Comparison of ENCODE assay signal across 31 mouse cellular contexts in genomic region chr14:57135265-57135664, GRCm38 (mm10). TPM values are rescaled to one million over a fixed set of nuclear protein-coding genes. Genes with fewer than 3 reads are reported as not detected.
"Had no signal": no experiment of that assay in that cellular context is flagged by ENCODE, and none has a peak within 500 bp of the region (broad histone marks: within the 10 kb centered on the region; RNA-seq: fewer than 3 reads in every experiment).

No protein-coding gene starts in this region.

- H3K9ac ChIP-seq: forebrain, postnatal 0 days; heart, embryonic 13.5 days; heart, embryonic 15.5 days; hindbrain, embryonic 13.5 days; hindbrain, embryonic 15.5 days; limb, embryonic 13.5 days; limb, embryonic 15.5 days had no signal

- H3K4me2 ChIP-seq: heart, embryonic 11.5 days; heart, embryonic 13.5 days; heart, embryonic 15.5 days; hindbrain, embryonic 13.5 days; hindbrain, embryonic 15.5 days; limb, embryonic 13.5 days; limb, embryonic 15.5 days had no signal

- H3K27ac ChIP-seq: heart, adult 2 months; heart, embryonic 13.5 days; heart, embryonic 15.5 days; hindbrain, embryonic 13.5 days; hindbrain, embryonic 15.5 days; hindbrain, postnatal 0 days; limb, embryonic 13.5 days; limb, embryonic 15.5 days had no signal

- H3K4me3 ChIP-seq: heart, adult 2 months; heart, embryonic 13.5 days; heart, embryonic 15.5 days; hindbrain, embryonic 13.5 days; hindbrain, embryonic 15.5 days; limb, embryonic 13.5 days; limb, embryonic 15.5 days had no signal

- H3K36me3 ChIP-seq: heart, embryonic 13.5 days; heart, embryonic 15.5 days; hindbrain, embryonic 13.5 days; hindbrain, embryonic 15.5 days; limb, embryonic 13.5 days; limb, embryonic 15.5 days had no signal

- ATAC-seq: forebrain, postnatal 0 days; hindbrain, postnatal 0 days; intestine, embryonic 16.5 days had no signal

- H3K9me3 ChIP-seq: heart, embryonic 13.5 days; heart, embryonic 15.5 days; hindbrain, embryonic 13.5 days; hindbrain, embryonic 15.5 days; limb, embryonic 13.5 days; limb, embryonic 15.5 days had no signal

- DNase-seq: forebrain, postnatal 0 days; gastrocnemius, postnatal 14 days; gastrocnemius, postnatal 36 days; heart, adult 11 months; heart, adult 2 months; heart, postnatal 14 days; heart, postnatal 36 days; kidney, adult 18-20 months; kidney, adult 8-10 months; kidney, postnatal 10 days; kidney, postnatal 36 days; layer of hippocampus, adult 9-11 months; layer of hippocampus, postnatal 36 days; left cerebral cortex, postnatal 4 days had no signal

RNA-seq across cellular contexts. Expression of gene Gjb6, which starts 1.9 kb away (rescaled TPM):
- polyA plus RNA-seq: heart, adult 2 months; heart, embryonic 15.5 days; heart, postnatal 0 days; intestine, embryonic 14.5 days; large intestine, adult 2 months; liver, adult 2 months had no signal

RNA-seq across cellular contexts. Expression of gene Gm4491, which starts 19.6 kb away (rescaled TPM):
- polyA plus RNA-seq: forebrain, postnatal 0 days; gonadal fat pad, adult 2 months; heart, adult 2 months; heart, embryonic 11.5 days; heart, embryonic 13.5 days; heart, embryonic 15.5 days; heart, postnatal 0 days; hindbrain, embryonic 11.5 days; hindbrain, embryonic 13.5 days; hindbrain, postnatal 0 days; intestine, embryonic 14.5 days; intestine, embryonic 16.5 days; kidney, embryonic 14.5 days; large intestine, adult 2 months; limb, embryonic 11.5 days; limb, embryonic 13.5 days; liver, adult 2 months had no signal
